Mouse (Mus musculus) urinary bladder, postnatal 4 days (tissue): Measurements from ENCODE around the gene Gm11037.

Experiments
- DNase-seq, 2 experiments: peaks; one replicate each; pipeline ENCODE4 v3.0.0; 2021 to 2022; ENCODE audit warnings: low spot score in 2 of 2

Gm11037 gene

GRCm38 (mm10) chr2:131148353-131149253 lies 15.3 kb downstream of the Gm11037 start:
- DNase-seq: no peak

- DNase-seq: peak in 1 of 2 experiments; percentile 58
Measured at GRCm38 (mm10) chr2:131149254-131149578, 15.9 kb downstream of the Gm11037 start.

GRCm38 (mm10) chr2:131152166-131152730 lies 19.0 kb downstream of the Gm11037 start:
- no peak for DNase-seq

GRCm38 (mm10) chr2:131154036-131154435 lies 20.7 kb downstream of the Gm11037 start:
- no peak for DNase-seq

- DNase-seq: no peak
Measured at GRCm38 (mm10) chr2:131156987-131157386, 23.7 kb downstream of the Gm11037 start.

GRCm38 (mm10) chr2:131159491-131159910 lies 26.2 kb downstream of the Gm11037 start:
- DNase-seq: peak in 1 of 2 experiments; percentile 58

GRCm38 (mm10) chr2:131159938-131160581 lies 26.8 kb downstream of the Gm11037 start, which contains the start of gene 1700037H04Rik:
Gene 1700037H04Rik (minus strand): TSS chr2:131160081.
- peak; percentile 92 to 97 for DNase-seq

GRCm38 (mm10) chr2:131160671-131161111 lies 27.4 kb downstream of the Gm11037 start:
- no peak for DNase-seq

GRCm38 (mm10) chr2:131163924-131164323 lies 30.6 kb downstream of the Gm11037 start:
- no peak for DNase-seq

- DNase-seq: no peak
Measured at GRCm38 (mm10) chr2:131166172-131166571, 32.9 kb downstream of the Gm11037 start.

GRCm38 (mm10) chr2:131167984-131168383 lies 34.7 kb downstream of the Gm11037 start:
- DNase-seq: no peak

- DNase-seq: no peak
Measured at GRCm38 (mm10) chr2:131168914-131169313, 35.6 kb downstream of the Gm11037 start.

- no peak for DNase-seq
Measured at GRCm38 (mm10) chr2:131170936-131171335, 37.6 kb downstream of the Gm11037 start.

GRCm38 (mm10) chr2:131171401-131172104 lies 38.3 kb downstream of the Gm11037 start:
- peak; percentile 58 to 79 for DNase-seq

- no peak for DNase-seq
Measured at GRCm38 (mm10) chr2:131172322-131172721, 39.0 kb downstream of the Gm11037 start.

- DNase-seq: no peak
Measured at GRCm38 (mm10) chr2:131174700-131175099, 41.4 kb downstream of the Gm11037 start.

GRCm38 (mm10) chr2:131175286-131175944 lies 42.1 kb downstream of the Gm11037 start:
- DNase-seq: no peak

GRCm38 (mm10) chr2:131175945-131176309 lies 42.6 kb downstream of the Gm11037 start:
- DNase-seq: no peak

- no peak for DNase-seq
Measured at GRCm38 (mm10) chr2:131176491-131176890, 43.2 kb downstream of the Gm11037 start.

- no peak for DNase-seq
Measured at GRCm38 (mm10) chr2:131177932-131178331, 44.6 kb downstream of the Gm11037 start.

GRCm38 (mm10) chr2:131178828-131179245 lies 45.5 kb downstream of the Gm11037 start:
- no peak for DNase-seq
